Mouse (Mus musculus): ENCODE measurements around the gene Tpd52l2.
A peak's percentile ranks its signal among the peaks of the same experiment; 100 is the strongest.

Tpd52l2 gene

DNA sequence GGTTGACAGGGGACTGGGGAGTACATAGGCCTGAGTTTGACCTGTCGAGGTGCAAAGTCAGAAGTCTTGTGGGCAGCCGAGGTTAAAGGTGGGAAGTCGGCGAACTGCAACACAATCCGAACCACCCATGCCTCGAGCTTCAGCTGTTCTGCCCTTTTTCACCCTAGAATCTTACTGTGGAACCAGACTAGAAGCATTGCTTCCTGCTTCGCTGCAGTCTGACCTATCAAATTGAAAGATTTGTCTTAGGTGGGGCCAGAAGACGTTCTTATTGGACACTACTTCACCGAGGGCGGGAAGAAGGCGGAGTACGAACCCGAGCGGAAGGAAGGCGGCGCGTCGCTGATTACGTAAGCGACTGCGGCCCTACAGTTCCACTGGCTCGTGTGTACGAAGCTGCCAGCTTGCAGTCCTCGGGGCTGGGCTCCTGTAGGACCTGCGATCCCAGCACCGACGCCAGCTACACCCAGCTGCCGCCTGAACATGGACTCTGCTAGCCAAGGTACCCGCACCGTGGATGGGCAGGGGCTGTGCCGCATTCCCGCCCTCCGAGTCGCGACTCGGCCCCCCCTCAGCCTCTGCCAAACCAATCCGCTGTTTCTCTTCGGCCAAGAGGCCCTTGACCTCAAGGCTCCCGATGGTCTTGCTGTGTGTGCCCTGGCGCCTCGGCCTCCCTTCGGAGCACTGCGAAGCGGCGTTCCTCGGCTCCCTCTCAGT is at the start of gene Tpd52l2:
TSS of gene Tpd52l2 (plus strand) at position 312 of the 717 bp plus-strand sequence.
- peak; percentile 97 for DNase-seq (ENCODE audit: extremely low read depth, low read depth)

DNA sequence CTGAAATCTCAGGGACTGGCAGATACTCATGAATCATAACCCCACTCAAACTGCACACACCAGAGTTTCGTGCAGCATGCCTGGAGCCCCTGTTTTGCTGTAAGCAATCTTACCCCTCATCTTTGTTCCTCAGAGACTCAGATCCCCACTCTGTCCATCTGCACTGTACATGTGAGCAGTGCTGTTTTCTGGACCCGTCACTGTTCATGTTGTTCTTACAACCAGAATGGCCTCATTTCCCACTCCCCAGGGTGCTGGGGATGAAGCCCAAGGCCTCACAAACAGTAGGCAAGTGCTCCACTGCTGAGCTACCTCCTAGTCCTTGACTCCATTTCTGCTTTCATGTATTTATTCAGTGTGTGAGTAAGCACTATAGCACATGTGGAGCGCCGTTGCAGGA is 44.8 kb upstream of the Tpd52l2 start:
- DNase-seq (ENCODE audit: extremely low read depth, low read depth) = no peak

DNA sequence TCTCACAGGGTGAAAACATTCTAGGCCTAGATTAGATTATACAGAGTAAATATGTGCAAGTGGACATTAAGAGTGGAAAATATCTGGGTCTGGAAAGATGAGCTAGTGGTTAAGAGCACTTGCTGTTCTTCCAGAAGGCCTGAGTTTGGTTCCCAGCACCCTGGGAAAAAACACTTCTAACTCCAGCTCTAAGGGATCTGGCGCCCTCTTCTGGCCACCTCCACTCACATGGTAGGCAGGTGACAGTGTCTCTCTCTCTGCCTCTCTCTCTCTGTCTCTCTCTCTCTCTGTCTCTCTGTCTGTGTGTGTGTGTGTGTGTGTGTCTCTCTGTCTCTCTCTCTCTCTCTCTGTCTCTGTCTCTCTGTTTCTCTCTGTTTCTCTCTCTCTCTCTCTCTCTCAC is 43.7 kb upstream of the Tpd52l2 start:
- no peak for DNase-seq (ENCODE audit: extremely low read depth, low read depth)

DNA sequence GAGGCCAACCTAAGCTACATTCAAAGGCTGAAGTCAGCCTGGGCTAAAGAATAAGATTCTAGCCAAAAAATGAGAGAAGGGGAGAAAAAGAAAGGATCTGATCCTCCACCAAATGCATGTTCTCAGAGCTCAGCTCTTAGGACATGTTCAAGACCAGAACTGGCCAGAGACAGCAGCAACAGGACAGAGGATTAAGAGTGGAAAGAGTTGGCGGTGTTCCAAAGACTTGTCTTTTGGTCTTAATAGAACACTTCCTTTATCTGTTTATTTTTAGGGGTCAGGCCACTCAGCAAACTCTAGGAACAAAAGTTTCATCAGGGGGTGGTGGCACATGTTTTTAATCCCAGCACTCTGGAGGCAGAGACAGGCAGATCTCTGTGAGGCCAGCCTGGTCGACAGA is 41.0 kb upstream of the Tpd52l2 start:
- DNase-seq (ENCODE audit: extremely low read depth, low read depth) = no peak

DNA sequence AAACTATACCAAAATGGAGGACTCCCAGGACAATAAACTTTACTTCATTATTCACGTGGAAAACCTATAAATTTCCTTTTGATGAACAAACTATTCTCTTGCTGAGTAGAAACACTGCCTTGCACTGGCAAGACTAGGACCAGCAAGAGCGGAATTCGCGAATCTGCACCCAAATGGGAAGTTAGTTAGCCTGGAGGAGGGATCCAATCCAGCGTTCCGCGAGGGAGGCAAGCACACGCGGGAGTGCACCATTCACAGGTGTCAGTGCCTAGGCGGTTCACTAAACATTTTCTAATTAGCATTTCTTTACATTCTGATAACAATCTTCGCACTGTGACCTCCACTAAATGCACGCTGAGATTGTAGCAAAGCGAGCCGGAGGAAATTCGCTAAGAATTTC is 39.1 kb upstream of the Tpd52l2 start:
- no peak for DNase-seq (ENCODE audit: extremely low read depth, low read depth)

DNA sequence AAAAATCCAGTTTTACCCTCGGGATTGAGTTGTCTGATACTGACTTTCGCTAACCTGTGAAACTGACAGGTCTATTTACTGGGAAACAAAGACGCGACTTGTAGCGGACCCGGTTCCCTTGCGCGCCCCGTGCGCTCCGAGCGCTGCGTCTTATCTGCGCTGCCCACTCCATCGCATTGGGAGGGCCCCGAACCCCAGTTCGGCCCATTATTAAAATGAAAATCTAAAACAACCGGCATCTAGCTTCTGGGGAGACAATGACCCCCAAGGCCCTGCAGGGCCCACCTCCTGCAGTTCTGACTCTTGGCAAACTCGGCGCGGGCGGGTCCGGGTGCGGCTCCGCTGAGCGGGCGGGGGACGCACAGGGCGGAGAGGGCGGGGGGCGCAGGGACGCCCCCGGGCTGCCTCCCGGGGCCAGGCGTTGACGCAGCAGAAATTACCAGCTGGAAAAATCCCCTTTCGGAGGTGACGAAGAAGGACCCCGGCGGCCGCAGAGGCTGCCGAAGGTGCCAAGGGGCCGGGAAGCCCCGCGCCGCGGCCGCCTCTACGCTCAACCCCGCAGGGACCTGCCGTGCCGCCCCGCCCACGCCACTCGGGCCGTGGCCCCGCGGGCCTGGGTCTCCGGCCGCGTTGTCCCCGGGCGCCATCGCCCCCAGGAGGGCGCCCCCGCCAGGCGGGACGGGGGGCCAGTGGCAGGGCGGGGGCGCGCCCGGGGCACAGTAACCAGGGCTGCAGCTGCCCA is 38.4 kb upstream of the Tpd52l2 start:
- no peak for DNase-seq (ENCODE audit: extremely low read depth, low read depth)

DNA sequence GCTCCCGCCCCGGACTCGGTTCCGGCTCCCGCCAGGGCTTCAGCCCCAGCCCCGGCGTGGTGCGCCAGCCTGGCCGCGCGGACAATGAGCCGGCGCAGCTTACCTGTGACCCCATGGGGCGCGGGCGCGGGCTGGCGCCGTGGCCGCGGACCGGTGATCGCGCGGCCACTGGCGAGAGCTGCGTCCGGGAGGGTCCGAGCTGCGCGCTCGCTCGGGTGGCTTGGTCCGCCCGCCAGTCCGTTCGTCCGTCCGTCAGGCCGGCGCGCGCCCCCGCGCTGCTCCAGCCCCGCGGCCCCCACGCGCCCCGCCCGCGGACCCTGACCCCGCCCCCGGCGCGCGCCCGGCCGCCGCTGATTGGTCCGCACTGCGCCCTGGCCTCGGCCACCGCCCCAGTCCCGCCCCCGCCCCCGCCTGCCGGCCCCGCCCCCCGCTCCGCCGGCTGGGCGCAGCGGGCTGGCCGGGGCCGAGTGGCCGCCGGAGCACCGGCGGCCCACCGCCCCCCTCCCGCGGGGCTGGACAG is 37.7 kb upstream of the Tpd52l2 start, which contains the start of gene Zbtb46:
TSS of gene Zbtb46 (minus strand) at position 274 of the 520 bp plus-strand sequence.
- DNase-seq (ENCODE audit: extremely low read depth, low read depth) = no peak

DNA sequence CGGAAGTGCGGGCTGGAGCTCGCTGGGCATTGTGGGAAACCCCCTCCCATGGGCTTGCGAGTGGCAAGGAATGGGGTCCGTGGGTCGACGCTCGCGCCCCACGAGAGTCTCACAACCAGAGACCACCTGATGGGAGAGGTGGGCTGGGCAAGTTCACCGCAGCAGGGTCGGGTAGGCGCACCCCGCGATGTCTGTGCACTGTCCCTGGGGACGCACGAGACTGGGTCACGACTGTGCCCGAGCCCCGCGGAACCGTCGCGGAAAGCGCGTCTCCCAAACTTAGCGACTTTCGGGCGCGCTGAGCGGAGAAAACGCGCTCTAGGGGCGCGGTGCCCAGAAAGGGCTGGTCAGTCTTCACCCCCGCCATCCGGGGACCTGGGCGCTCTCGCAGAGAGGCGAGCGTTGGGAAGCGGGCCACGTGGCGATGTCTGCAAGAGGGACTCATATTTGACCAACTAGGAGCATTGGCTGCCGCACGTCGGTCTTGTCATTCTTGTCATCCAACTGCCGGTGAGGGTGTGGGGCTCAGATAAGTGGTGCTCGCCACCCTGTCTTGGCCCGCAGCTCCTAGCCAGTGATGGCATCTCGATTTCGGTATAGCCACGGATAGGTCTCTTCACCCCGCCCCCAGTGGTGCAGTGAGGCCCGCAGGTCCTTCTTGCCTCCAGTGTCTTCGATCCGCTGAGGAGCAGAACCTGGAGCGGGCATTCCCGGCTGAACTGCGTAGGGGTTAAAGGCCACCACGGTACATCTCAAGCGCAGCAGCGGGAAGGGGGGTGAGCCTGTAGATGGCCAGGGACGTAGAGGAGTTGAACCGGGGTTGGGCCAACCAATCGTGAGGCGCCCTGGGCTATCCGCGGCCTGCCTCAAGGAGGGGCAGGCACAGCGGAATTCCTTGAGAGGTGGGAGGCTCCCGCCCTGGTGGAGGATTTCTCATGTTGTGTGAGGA is 37.0 kb upstream of the Tpd52l2 start:
- no peak for DNase-seq (ENCODE audit: extremely low read depth, low read depth)

DNA sequence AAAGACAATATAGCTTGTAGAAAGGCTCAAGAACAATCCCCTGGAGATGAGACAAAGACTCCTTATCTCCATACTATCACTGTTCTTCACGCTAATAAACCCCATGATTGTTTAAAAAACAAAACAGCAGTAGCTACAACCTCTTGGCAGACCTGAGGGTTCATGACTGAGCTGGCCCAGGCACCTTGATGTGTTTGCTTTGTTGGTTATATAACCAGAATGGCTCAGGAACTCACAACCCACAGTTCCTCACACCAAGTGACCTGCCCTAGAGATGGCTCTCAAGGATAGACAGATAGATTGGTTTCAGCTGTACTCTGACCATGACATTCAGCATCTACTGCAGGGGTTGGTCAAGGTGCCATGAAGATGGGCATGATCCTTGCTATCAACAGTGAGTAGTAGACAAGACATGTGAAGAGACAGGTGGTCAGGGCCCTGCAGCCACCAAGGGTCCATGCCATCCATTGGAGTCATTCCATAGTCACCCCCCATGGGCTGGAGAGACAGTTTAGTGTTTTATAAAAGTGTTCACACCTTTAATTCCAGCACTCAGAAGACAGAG is 35.3 kb upstream of the Tpd52l2 start:
- no peak for DNase-seq (ENCODE audit: extremely low read depth, low read depth)

DNA sequence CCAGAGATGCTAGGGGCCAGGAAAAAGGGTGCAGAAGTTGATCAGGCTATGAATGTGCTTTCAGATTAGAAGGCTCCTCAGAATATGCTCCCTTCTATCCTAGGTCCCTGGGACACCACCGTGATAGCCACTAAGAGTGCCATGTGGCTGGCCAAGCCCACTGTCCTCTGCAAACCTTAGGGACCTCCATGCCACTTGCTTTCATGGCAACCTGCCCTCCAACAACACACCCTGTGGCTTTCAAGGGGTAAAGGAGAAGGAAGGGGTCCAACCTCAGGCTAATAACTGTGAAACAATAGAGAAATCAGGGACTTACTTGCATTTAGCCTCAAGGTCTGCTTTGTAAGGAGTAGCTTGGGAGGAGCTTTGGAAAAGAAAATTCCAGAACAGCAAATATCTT is 34.3 kb upstream of the Tpd52l2 start:
- no peak for DNase-seq (ENCODE audit: extremely low read depth, low read depth)

DNA sequence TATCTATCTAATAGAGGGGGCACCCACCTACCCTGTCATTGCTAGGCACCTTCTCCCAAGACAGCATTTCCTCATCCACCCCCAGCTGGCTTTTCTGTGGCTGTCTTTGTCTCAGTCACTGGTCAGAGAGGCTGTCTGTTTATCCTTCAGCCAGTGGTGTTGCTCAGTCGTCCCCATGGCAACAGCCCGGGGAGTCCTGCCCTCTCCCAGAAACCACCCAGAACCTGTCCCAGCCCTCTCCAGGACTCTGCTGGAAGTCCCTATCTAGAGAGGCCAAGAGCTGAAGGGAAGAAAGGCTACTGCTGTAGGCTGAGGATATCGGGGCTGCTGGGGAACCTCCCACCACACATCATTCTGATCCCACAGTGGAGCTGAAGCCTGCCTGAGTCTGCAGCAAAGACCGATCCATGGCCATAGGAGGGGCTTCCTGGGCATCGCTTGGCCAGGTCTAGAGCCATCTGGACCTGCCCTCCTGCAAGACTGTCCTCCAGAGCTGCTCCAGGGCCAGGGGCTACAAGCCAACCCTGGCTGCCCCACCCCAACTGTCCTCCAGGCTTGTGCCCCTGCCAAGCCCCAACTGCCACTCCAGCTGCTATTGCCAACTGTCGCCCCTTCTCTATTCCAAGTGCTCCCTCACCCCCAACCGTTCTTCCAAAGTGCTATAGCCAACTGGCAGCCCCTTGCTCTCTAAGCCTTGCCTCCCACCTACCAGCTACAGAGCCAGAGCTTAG is 33.8 kb upstream of the Tpd52l2 start:
- DNase-seq (ENCODE audit: extremely low read depth, low read depth) = no peak

DNA sequence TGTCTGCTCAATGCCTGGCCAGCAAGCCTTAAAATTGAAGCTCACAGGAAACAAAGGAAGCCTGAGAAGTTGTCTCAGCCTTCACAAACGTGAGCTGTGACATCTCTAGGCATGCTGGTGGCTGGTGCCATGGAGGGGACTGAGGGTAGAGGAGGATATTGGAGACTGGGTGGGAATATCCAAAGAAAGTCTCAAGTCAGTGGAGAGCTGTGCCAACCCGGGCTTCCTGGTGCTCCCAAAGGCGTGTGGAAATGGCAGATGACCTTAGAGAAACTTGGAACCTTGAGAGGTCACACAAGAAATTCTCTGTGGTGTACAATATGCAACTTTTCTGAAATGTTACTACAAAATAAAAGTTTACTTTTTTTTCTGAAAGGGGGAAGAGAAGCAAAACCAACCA is 31.5 kb upstream of the Tpd52l2 start:
- no peak for DNase-seq (ENCODE audit: extremely low read depth, low read depth)

DNA sequence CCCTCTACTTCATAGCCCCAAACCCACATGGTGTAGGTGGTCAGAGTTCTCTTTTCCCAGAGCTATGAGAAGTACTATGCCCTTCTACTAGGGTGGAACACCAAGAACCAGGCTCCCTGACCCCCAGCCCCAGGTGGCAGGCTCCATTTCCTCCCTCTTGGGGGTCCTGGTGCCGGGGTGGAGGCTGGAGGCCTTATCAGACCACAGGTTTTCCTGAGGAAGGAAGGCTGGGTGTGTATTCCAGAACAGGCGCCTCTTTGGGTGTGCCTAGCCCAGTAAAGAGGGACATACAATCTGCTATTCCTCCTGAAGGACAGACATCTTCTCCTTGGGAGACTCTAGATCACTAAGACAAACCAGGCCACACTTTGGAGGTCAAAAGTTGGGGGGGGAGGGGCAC is 26.7 kb upstream of the Tpd52l2 start:
- no peak for DNase-seq (ENCODE audit: extremely low read depth, low read depth)

DNA sequence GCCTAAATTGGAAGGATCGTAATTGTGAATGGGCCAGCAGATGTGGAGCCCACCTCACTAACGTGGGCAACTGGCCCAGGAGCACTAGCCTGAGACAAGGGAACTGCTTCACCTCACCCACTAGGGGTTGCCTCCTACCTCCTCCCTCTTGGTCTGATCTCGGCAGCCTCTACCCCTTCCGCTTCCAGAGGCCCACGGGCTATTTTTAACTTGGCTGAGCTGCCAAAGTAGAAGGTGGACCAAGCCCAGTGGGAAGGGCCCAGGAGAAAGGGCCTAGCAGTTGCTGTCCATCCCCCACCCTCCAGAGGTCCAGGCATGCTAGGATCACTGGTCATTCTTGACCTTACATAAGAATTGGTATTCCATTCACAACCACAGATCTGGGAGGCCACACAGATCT is 25.7 kb upstream of the Tpd52l2 start:
- DNase-seq (ENCODE audit: extremely low read depth, low read depth) = no peak

DNA sequence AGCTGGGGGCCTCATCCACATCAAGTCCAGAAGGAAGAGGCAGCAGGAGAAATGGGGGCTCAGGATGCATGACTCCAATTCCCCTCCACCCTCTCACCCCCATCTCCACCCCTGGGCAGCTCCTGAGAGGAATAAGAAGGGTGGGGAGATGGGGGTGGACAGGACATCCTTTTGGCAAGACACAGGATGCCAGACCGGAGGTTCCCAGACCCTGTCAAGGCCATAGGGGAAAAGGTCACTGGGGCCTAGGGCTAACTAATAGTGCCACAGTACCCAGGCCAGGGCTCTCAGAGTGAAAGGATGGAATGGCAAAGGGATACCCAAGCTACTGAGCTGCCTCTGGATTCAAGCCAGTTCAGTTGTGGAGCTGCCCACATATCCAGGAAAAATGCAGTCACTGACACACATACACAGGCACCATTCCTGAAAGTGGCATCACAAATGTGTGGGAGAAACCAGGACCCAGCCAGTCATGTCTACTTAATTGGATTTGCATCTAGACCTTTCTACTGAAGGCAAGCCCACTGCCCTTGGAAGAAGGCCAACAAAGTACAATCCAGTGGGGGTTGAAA is 24.6 kb upstream of the Tpd52l2 start:
- DNase-seq (ENCODE audit: extremely low read depth, low read depth) = no peak

DNA sequence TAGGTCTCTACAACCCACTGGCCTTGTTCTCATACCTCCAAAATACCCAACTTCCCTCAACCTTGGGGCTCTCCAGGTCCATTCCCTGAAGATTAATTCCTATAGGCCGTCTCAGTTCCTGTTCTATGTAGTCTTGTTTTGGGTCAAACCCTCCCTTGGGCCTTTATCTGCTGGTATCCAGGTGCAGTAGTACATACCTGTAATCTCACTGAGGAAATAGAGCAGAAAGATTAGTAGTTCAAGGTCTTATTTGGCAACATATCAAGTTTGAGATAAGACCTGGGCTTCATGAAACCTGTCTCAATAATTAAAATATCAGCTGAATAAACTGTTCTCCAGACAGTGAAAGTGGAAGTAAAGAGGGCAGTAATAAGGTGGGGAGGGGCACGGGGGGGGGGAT is 13.8 kb upstream of the Tpd52l2 start:
- no peak for DNase-seq (ENCODE audit: extremely low read depth, low read depth)

DNA sequence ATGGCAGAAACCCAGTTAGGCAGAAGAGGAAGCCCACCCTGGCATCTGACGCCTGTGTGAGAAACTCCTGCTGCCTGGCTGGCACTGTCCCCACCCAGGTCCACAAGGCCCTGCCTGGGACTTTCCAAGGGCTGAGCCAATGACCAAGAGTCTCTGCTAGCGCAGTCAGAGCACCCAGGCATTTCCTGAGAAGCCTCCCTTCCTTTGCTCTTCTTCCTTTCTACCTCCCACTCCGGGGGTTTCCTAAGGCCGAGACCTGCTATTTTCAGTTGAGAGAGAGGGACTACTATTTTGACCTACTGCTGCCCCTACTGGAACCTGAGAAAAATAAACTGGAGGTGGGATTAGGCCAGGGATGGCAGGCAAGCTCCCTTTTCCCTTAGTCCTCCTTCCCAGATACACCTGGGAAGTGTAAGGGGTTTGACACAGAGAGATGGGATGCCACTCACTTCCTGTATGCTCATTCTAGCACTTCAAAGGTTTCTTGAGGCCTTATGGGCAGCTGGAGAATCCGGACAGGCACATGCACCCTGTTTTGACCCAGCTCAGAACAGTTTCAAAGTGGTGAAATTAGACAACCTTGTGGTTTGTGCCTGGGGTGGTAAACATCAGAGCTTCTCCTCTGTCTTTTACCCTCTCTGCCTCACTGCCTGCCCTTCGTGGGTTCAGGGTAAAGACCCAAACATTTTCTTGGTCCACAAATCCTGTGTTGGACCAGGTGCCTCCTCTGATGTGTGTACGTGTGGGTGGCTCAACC is 13.2 kb upstream of the Tpd52l2 start:
- no peak for DNase-seq (ENCODE audit: extremely low read depth, low read depth)

DNA sequence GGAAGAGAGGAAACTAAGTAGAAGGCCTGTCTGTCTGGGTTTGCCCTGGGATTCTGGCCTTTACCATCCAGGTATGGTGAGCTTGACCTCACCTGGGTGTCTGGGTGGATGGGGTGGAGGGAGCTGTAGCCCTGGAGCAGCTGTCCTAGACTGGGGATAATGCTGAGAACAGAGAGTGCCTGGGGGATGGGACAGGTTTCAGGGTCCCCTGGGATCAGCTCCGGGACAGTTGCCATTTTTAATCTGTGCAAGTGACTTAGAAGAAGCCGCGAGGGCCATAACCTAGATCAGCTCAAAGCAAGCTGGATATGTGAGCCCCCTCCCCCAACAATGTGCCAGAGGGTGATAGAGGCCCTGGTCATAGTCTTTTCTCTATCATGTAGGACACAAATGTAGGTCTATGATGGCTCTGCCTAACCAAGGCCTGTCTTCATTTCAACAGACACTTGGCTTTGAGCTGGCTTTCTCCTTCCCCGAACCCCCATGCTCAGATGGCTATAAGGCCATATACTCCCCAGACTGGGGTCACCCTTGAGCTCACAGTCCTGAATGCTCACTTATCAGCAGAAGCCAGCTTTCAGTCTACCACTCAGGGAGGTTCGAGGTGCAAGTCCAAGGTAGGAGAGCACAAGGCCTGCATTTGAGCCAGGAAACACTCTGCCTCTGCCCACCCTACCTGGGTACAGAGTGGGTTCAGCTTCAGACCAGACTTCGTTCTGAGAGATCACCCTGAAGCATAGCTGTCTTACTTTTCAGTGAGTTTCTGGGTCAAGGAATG is 12.3 kb upstream of the Tpd52l2 start:
- DNase-seq (ENCODE audit: extremely low read depth, low read depth) = no peak

DNA sequence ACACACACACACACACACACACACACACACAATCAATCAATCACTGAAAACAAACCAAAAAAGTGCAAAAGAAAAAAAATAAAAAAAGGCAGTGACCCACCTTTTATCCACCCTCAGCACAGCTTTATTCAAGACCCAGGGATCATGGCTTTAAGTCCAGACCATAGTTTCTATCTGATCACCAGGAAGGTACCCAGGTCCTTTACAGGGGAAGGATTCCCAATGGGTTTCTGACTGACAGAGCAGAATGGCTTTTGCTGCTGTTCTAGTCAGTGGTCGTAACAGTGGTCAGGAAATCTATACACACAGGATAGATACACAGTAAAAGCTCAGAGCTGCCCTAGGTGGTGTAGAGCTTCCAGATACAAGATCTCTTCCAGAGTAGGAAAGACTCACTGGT is 11.2 kb upstream of the Tpd52l2 start:
- no peak for DNase-seq (ENCODE audit: extremely low read depth, low read depth)

All from MEL-GATA-1-ER (cell line).